Mouse (Mus musculus) forebrain, embryonic 12.5 days (tissue): ENCODE data around the gene Stx6. TPM values are rescaled to one million over a fixed set of nuclear protein-coding genes. Genes with fewer than 3 reads are reported as not detected.

Source experiments
- ATAC-seq: fragments of 200-750 bp; cut with Nextera tagmentation; 2 replicates; pipeline ENCODE4 v1.8.0; 2017; ENCODE audit warnings: moderate TSS enrichment; ENCODE audit not compliant: low FRiP score
- H3K27ac ChIP-seq: fragments of 300-500 bp; sonication (generic); 2 replicates; pipeline ENCODE4 v1.5.1; 2016; ENCODE audit warnings: mild to moderate bottlenecking
- H3K27me3 ChIP-seq: fragments of 300-500 bp; sonication (generic); 2 replicates; pipeline ENCODE4 v1.6.1; 2016; ENCODE audit warnings: mild to moderate bottlenecking
- H3K36me3 ChIP-seq: fragments of 300-500 bp; sonication (generic); replicated peaks from 2 replicates; pipeline ENCODE4 v1.6.1; 2016; ENCODE audit warnings: mild to moderate bottlenecking
- H3K4me1 ChIP-seq: fragments of 300-500 bp; sonication (generic); 2 replicates; pipeline ENCODE4 v1.6.1; 2016
- H3K4me2 ChIP-seq: fragments of 300-500 bp; sonication (generic); 2 replicates; pipeline ENCODE4 v1.6.1; 2016; ENCODE audit warnings: mild to moderate bottlenecking, moderate library complexity
- H3K4me3 ChIP-seq: fragments of 300-500 bp; sonication (generic); replicated peaks from 2 replicates; pipeline ENCODE4 v1.5.1; 2016; ENCODE audit warnings: mild to moderate bottlenecking
- H3K9ac ChIP-seq: fragments of 300-500 bp; sonication (generic); 2 replicates; pipeline ENCODE4 v1.6.1; 2016; ENCODE audit warnings: mild to moderate bottlenecking
- H3K9me3 ChIP-seq: fragments of 300-500 bp; sonication (generic); 2 replicates; pipeline ENCODE4 v1.6.1; 2016
- WGBS: fragments of 180-500 bp; shearing (Covaris S2); methylation state at CpG from one replicate; pipeline ENCODE4 v1.1.7; 2016; 5-methylcytosine and 5-hydroxymethylcytosine counted together
- polyA plus RNA-seq: library from polyadenylated mRNA; unstranded; fragments of >200 nt; fragmentation: Nextera tagmentation; extraction: Ambion mirVana; gene quantifications from 2 replicates; pipeline ENCODE4 v1.2.1, GENCODE M21; 2016

Gene Stx6
- polyA plus RNA-seq, 1 experiment from 2014 or later, result 124 TPM

- Histone ChIP-seq H3K4me3 (no peak overlapping the region), H3K27me3 (no peaks in the 10 kb centered on the region), H3K9ac (no peak overlapping the region), H3K4me1 (peaks cover 62% of the 10 kb centered on the region), H3K27ac (peak overlapping the region; percentile 31; the same call in 1 of the 2 replicates), H3K36me3 (peaks cover 58% of the 10 kb centered on the region), H3K4me2 (no peak overlapping the region), H3K9me3 (no peaks in the 10 kb centered on the region)
- 82% methylated on average over 17 of the region's 17 CpGs for WGBS
- ATAC-seq, result no peak
These were observed 43.4 kb downstream of the Stx6 start for GRCm38 (mm10) chr1:155201914-155202313.

- no peak for ATAC-seq
- H3K36me3 ChIP-seq, result peaks cover 57% of the 10 kb centered on the region
These were observed 44.0 kb downstream of the Stx6 start for GRCm38 (mm10) chr1:155202472-155202871.

GRCm38 (mm10) chr1:155203101-155203500 lies 44.6 kb downstream of the Stx6 start:
- no peak for ATAC-seq
- Histone ChIP-seq H3K4me1 (peaks cover 65% of the 10 kb centered on the region), H3K4me3 (no peak overlapping the region), H3K27ac (0 out of 2 replicates have a peak overlapping the region, but pooled peaks have one; percentile 9), H3K4me2 (no peak overlapping the region), H3K36me3 (peaks cover 56% of the 10 kb centered on the region), H3K9ac (no peak overlapping the region), H3K27me3 (no peaks in the 10 kb centered on the region), H3K9me3 (no peaks in the 10 kb centered on the region)
- 78% methylated on average over 7 of the region's 7 CpGs for WGBS

More at GRCm38 (mm10) chr1:155202472-155202871, 44.0 kb downstream of the Stx6 start:
- H3K4me2 ChIP-seq, result no peak overlapping the region
- H3K9me3 ChIP-seq, result no peaks in the 10 kb centered on the region
- no peaks in the 10 kb centered on the region for H3K27me3 ChIP-seq
- no peak overlapping the region for H3K9ac ChIP-seq
- peak overlapping the region; percentile 31; the same call in 1 of the 2 replicates for H3K27ac ChIP-seq
- WGBS, result 91% methylated on average over 5 of the region's 5 CpGs
- H3K4me3 ChIP-seq, result no peak overlapping the region
- H3K4me1 ChIP-seq, result peaks cover 62% of the 10 kb centered on the region

GRCm38 (mm10) chr1:155203954-155204353 lies 45.4 kb downstream of the Stx6 start:
- no peaks in the 10 kb centered on the region for H3K27me3 ChIP-seq
- H3K4me1 ChIP-seq, result peaks cover 65% of the 10 kb centered on the region
- WGBS, result 76% methylated on average over 12 of the region's 12 CpGs
- H3K4me2 ChIP-seq, result no peak overlapping the region
- peaks cover 47% of the 10 kb centered on the region for H3K36me3 ChIP-seq
- peak overlapping the region; percentile 80 for H3K27ac ChIP-seq
- ATAC-seq, result peak; percentile 21; the same call in 1 of the 2 replicates
- H3K9ac ChIP-seq, result 0 out of 2 replicates have a peak overlapping the region, but pooled peaks have one; percentile 12
- no peaks in the 10 kb centered on the region for H3K9me3 ChIP-seq
- H3K4me3 ChIP-seq, result no peak overlapping the region

GRCm38 (mm10) chr1:155204560-155205162 lies 46.1 kb downstream of the Stx6 start:
- ATAC-seq, result no peak
- H3K4me2 ChIP-seq, result no peak overlapping the region
- no peaks in the 10 kb centered on the region for H3K27me3 ChIP-seq
- H3K9me3 ChIP-seq, result no peaks in the 10 kb centered on the region
- H3K9ac ChIP-seq, result 0 out of 2 replicates have a peak overlapping the region, but pooled peaks have one; percentile 12
- H3K27ac ChIP-seq, result peak overlapping the region; percentile 80
- H3K4me1 ChIP-seq, result peaks cover 61% of the 10 kb centered on the region
- 70% methylated on average over 8 of the region's 8 CpGs for WGBS
- H3K36me3 ChIP-seq, result peaks cover 47% of the 10 kb centered on the region
- no peak overlapping the region for H3K4me3 ChIP-seq

GRCm38 (mm10) chr1:155205311-155205710 lies 46.8 kb downstream of the Stx6 start:
- H3K4me2 ChIP-seq, result no peak overlapping the region
- WGBS, result 67% methylated on average over 7 of the region's 7 CpGs
- no peaks in the 10 kb centered on the region for H3K27me3 ChIP-seq
- H3K36me3 ChIP-seq, result peaks cover 42% of the 10 kb centered on the region
- H3K27ac ChIP-seq, result peak overlapping the region; percentile 80
- no peak overlapping the region for H3K4me3 ChIP-seq
- no peak for ATAC-seq
- H3K9ac ChIP-seq, result 0 out of 2 replicates have a peak overlapping the region, but pooled peaks have one; percentile 26
- H3K4me1 ChIP-seq, result peaks cover 66% of the 10 kb centered on the region
- no peaks in the 10 kb centered on the region for H3K9me3 ChIP-seq

GRCm38 (mm10) chr1:155205822-155206660 lies 47.5 kb downstream of the Stx6 start:
- Histone ChIP-seq H3K9me3 (no peaks in the 10 kb centered on the region), H3K27ac (peak overlapping the region; percentile 80), H3K4me1 (peaks cover 67% of the 10 kb centered on the region), H3K9ac (0 out of 2 replicates have a peak overlapping the region, but pooled peaks have one; percentile 26), H3K4me3 (no peak overlapping the region), H3K27me3 (no peaks in the 10 kb centered on the region), H3K36me3 (peaks cover 35% of the 10 kb centered on the region), H3K4me2 (no peak overlapping the region)
- WGBS, result 76% methylated on average over 19 of the region's 19 CpGs
- no peak for ATAC-seq

GRCm38 (mm10) chr1:155207859-155208258 lies 49.3 kb downstream of the Stx6 start:
- Histone ChIP-seq H3K27me3 (no peaks in the 10 kb centered on the region), H3K27ac (no peak overlapping the region), H3K9ac (no peak overlapping the region), H3K4me1 (peaks cover 68% of the 10 kb centered on the region), H3K4me2 (no peak overlapping the region), H3K36me3 (peaks cover 18% of the 10 kb centered on the region), H3K9me3 (no peaks in the 10 kb centered on the region), H3K4me3 (no peak overlapping the region)
- no peak for ATAC-seq
- 73% methylated on average over 3 of the region's 3 CpGs for WGBS

GRCm38 (mm10) chr1:155210011-155210763 lies 51.7 kb downstream of the Stx6 start:
- Histone ChIP-seq H3K9ac (no peak overlapping the region), H3K9me3 (no peaks in the 10 kb centered on the region), H3K4me3 (no peak overlapping the region), H3K27ac (peak overlapping the region; percentile 16; the same call in 1 of the 2 replicates), H3K4me1 (peaks cover 66% of the 10 kb centered on the region), H3K36me3 (peaks cover 15% of the 10 kb centered on the region), H3K27me3 (no peaks in the 10 kb centered on the region), H3K4me2 (no peak overlapping the region)
- ATAC-seq, result no peak
- 68% methylated on average over 11 of the region's 11 CpGs for WGBS

- no peak for ATAC-seq
- Histone ChIP-seq H3K36me3 (peaks cover 15% of the 10 kb centered on the region), H3K4me2 (no peak overlapping the region), H3K9ac (no peak overlapping the region), H3K9me3 (no peaks in the 10 kb centered on the region), H3K27ac (0 out of 2 replicates have a peak overlapping the region, but pooled peaks have one; percentile 16), H3K4me3 (no peak overlapping the region), H3K4me1 (peaks cover 64% of the 10 kb centered on the region), H3K27me3 (no peaks in the 10 kb centered on the region)
- WGBS, result 44% methylated on average over 7 of the region's 7 CpGs
These were observed 52.5 kb downstream of the Stx6 start for GRCm38 (mm10) chr1:155211017-155211416.

- Histone ChIP-seq H3K4me1 (peaks cover 67% of the 10 kb centered on the region), H3K9ac (peak overlapping the region; percentile 38; the same call in 1 of the 2 replicates)
These were observed 53.6 kb downstream of the Stx6 start for GRCm38 (mm10) chr1:155212081-155212480.

More at GRCm38 (mm10) chr1:155212081-155212480, 53.6 kb downstream of the Stx6 start:
- Histone ChIP-seq H3K36me3 (peaks cover 6% of the 10 kb centered on the region), H3K9me3 (no peaks in the 10 kb centered on the region), H3K27ac (peak overlapping the region; percentile 66), H3K4me3 (no peak overlapping the region), H3K4me2 (peak overlapping the region; percentile 10; the same call in 1 of the 2 replicates), H3K27me3 (no peaks in the 10 kb centered on the region)
- WGBS, result 53% methylated on average over 4 of the region's 4 CpGs
- ATAC-seq, result peak; percentile 6; the same call in 1 of the 2 replicates
